Mouse (Mus musculus): ENCODE results near the gene Nrp1. TPM values are rescaled to one million over a fixed set of nuclear protein-coding genes. Genes with fewer than 3 reads are reported as not detected.
A peak's percentile ranks its signal among the peaks of the same experiment; 100 is the strongest.

The Nrp1 gene
- polyA plus RNA-seq (2014; fragmentation: Nextera tagmentation; extraction: Ambion mirVana) = 126 and 127 TPM in 2 replicates

GRCm38 (mm10) chr8:128358406-128358755 is at the start of gene Nrp1:
Nrp1 (plus strand) TSS chr8:128358604.
- H3K4me1 ChIP-seq (ENCODE audit: control insufficient read depth in 2 of 2, insufficient read depth in 2 of 2, low read length in 2 of 2) = peaks cover 3 to 13% of the 10 kb centered on the region in 2 experiments
- peaks cover 1% of the 10 kb centered on the region for H3K36me3 ChIP-seq (ENCODE audit: control insufficient read depth, insufficient read depth, low read length)
- H3K4me2 ChIP-seq (ENCODE audit: low read length) = peak within 1 kb of the TSS; percentile 96
- WGBS = under 1% methylated on average over 21 of the region's 21 CpGs
- H3K9me3 ChIP-seq (ENCODE audit: control insufficient read depth, low read length) = no peaks in the 10 kb centered on the region
- peak within 1 kb of the TSS; percentile 77 to 91 for H3K4me3 ChIP-seq (ENCODE audit: control insufficient read depth in 1 of 2, insufficient read depth in 1 of 2, low read depth in 1 of 2, low read length in 2 of 2)
- no peaks in the 10 kb centered on the region for H3K27me3 ChIP-seq (ENCODE audit: control insufficient read depth, insufficient read depth, low read length)
- peak within 1 kb of the TSS; percentile 99 for H3K27ac ChIP-seq (replicated peaks in 1 of 2; ENCODE audit: control insufficient read depth in 1 of 2, insufficient read depth in 1 of 2, low read depth in 2 of 2, low read length in 2 of 2)
- H3K9ac ChIP-seq (ENCODE audit: low read length) = peak within 1 kb of the TSS; percentile 100
- ATAC-seq (ENCODE audit: insufficient number of reproducible peaks, insufficient read depth, low FRiP score, low read depth) = 0 out of 2 replicates have a peak, but pooled peaks have one; percentile 2

DNA sequence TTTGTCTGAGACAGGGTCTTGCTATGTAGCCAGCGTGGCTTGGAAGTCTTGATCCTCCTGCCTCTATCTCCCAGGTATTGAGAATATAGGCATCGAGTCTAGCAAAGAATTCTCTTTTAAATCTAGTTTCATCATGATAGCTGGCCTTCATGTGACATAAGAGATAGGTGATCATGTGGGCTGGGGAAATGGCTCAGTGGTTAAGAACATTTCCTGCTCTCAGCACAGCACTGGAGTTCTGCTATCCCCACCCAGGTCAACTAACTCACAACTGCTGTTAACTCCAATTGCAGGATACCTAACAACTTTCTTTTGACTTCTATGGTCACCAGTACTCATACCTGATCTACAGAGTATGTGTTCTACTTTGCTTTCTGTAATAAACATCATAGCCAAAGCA is 37.6 kb upstream of the Nrp1 start:
- 81% methylated on average over 2 of the region's 2 CpGs for WGBS
- no peak overlapping the region for H3K9ac ChIP-seq (ENCODE audit: low read length)

DNA sequence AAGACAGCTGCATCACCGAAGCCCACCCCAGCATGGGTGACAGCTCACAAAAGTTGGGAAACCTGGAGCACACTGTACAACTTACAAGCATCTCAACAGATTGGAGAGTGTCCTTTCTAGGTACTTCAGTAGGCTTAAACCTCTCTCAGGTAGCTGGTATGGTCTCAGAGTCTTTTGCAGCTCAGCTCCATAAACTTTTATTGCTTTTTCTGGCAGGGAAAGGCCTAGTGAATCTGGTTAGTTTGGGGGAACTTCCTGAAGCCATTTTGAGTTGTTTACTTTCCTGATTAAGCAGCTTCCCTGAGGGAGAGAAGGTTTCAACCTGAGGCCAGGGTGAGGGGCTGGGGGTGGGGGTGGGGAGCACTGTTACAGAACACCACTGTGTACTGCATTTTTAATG is 31.1 kb upstream of the Nrp1 start:
- H3K27ac ChIP-seq (replicated peaks in 1 of 2; ENCODE audit: control insufficient read depth in 1 of 2, insufficient read depth in 1 of 2, low read depth in 2 of 2, low read length in 2 of 2) = no peak overlapping the region
- no peak overlapping the region for H3K4me3 ChIP-seq (ENCODE audit: control insufficient read depth in 1 of 2, insufficient read depth in 1 of 2, low read depth in 1 of 2, low read length in 2 of 2)
- H3K4me2 ChIP-seq (ENCODE audit: low read length) = no peak overlapping the region
- H3K36me3 ChIP-seq (ENCODE audit: control insufficient read depth, insufficient read depth, low read length) = no peaks in the 10 kb centered on the region
- H3K9ac ChIP-seq (ENCODE audit: low read length) = no peak overlapping the region
- no peaks in the 10 kb centered on the region; a peak in 1 of 4 replicates for H3K4me1 ChIP-seq (ENCODE audit: control insufficient read depth in 2 of 2, insufficient read depth in 2 of 2, low read length in 2 of 2)
- H3K27me3 ChIP-seq (ENCODE audit: control insufficient read depth, insufficient read depth, low read length) = no peaks in the 10 kb centered on the region
- WGBS = 92% methylated on average over 1 of the region's 1 CpGs
- ATAC-seq (ENCODE audit: insufficient number of reproducible peaks, insufficient read depth, low FRiP score, low read depth) = no peak
- H3K9me3 ChIP-seq (ENCODE audit: control insufficient read depth, low read length) = no peaks in the 10 kb centered on the region

More for the DNA sequence above, 37.6 kb upstream of the Nrp1 start:
- Histone ChIP-seq H3K4me3 (ENCODE audit: control insufficient read depth in 1 of 2, insufficient read depth in 1 of 2, low read depth in 1 of 2, low read length in 2 of 2) (no peak overlapping the region), H3K4me1 (ENCODE audit: control insufficient read depth in 2 of 2, insufficient read depth in 2 of 2, low read length in 2 of 2) (no peaks in the 10 kb centered on the region), H3K9me3 (ENCODE audit: control insufficient read depth, low read length) (no peaks in the 10 kb centered on the region), H3K27ac (replicated peaks in 1 of 2; ENCODE audit: control insufficient read depth in 1 of 2, insufficient read depth in 1 of 2, low read depth in 2 of 2, low read length in 2 of 2) (no peak overlapping the region), H3K27me3 (ENCODE audit: control insufficient read depth, insufficient read depth, low read length) (no peaks in the 10 kb centered on the region), H3K4me2 (ENCODE audit: low read length) (no peak overlapping the region), H3K36me3 (ENCODE audit: control insufficient read depth, insufficient read depth, low read length) (no peaks in the 10 kb centered on the region)
- ATAC-seq (ENCODE audit: insufficient number of reproducible peaks, insufficient read depth, low FRiP score, low read depth) = no peak

- no peak overlapping the region for H3K27ac ChIP-seq (replicated peaks in 1 of 2; ENCODE audit: control insufficient read depth in 1 of 2, insufficient read depth in 1 of 2, low read depth in 2 of 2, low read length in 2 of 2)
- H3K4me3 ChIP-seq (ENCODE audit: control insufficient read depth in 1 of 2, insufficient read depth in 1 of 2, low read depth in 1 of 2, low read length in 2 of 2) = no peak overlapping the region
- no peaks in the 10 kb centered on the region for H3K36me3 ChIP-seq (ENCODE audit: control insufficient read depth, insufficient read depth, low read length)
- no peak overlapping the region for H3K4me2 ChIP-seq (ENCODE audit: low read length)
- no peaks in the 10 kb centered on the region; a peak in 1 of 4 replicates for H3K4me1 ChIP-seq (ENCODE audit: control insufficient read depth in 2 of 2, insufficient read depth in 2 of 2, low read length in 2 of 2)
- no peaks in the 10 kb centered on the region for H3K27me3 ChIP-seq (ENCODE audit: control insufficient read depth, insufficient read depth, low read length)
- H3K9ac ChIP-seq (ENCODE audit: low read length) = no peak overlapping the region
- H3K9me3 ChIP-seq (ENCODE audit: control insufficient read depth, low read length) = no peaks in the 10 kb centered on the region
- WGBS = 17% methylated on average over 2 of the region's 2 CpGs
- ATAC-seq (ENCODE audit: insufficient number of reproducible peaks, insufficient read depth, low FRiP score, low read depth) = no peak
Measured at GRCm38 (mm10) chr8:128327922-128328321, 30.5 kb upstream of the Nrp1 start.

- H3K27ac ChIP-seq (replicated peaks in 1 of 2; ENCODE audit: control insufficient read depth in 1 of 2, insufficient read depth in 1 of 2, low read depth in 2 of 2, low read length in 2 of 2) = no peak overlapping the region
- no peaks in the 10 kb centered on the region for H3K27me3 ChIP-seq (ENCODE audit: control insufficient read depth, insufficient read depth, low read length)
- no peaks in the 10 kb centered on the region for H3K9me3 ChIP-seq (ENCODE audit: control insufficient read depth, low read length)
- 90% methylated on average over 3 of the region's 3 CpGs for WGBS
- H3K4me2 ChIP-seq (ENCODE audit: low read length) = no peak overlapping the region
- ATAC-seq (ENCODE audit: insufficient number of reproducible peaks, insufficient read depth, low FRiP score, low read depth) = no peak
- no peaks in the 10 kb centered on the region for H3K36me3 ChIP-seq (ENCODE audit: control insufficient read depth, insufficient read depth, low read length)
- no peaks in the 10 kb centered on the region; a peak in 1 of 4 replicates for H3K4me1 ChIP-seq (ENCODE audit: control insufficient read depth in 2 of 2, insufficient read depth in 2 of 2, low read length in 2 of 2)
- H3K4me3 ChIP-seq (ENCODE audit: control insufficient read depth in 1 of 2, insufficient read depth in 1 of 2, low read depth in 1 of 2, low read length in 2 of 2) = no peak overlapping the region
- H3K9ac ChIP-seq (ENCODE audit: low read length) = no peak overlapping the region
Measured at GRCm38 (mm10) chr8:128329502-128329901, 28.9 kb upstream of the Nrp1 start.

- Histone ChIP-seq H3K4me3 (ENCODE audit: control insufficient read depth in 1 of 2, insufficient read depth in 1 of 2, low read depth in 1 of 2, low read length in 2 of 2) (no peak overlapping the region), H3K4me1 (ENCODE audit: control insufficient read depth in 2 of 2, insufficient read depth in 2 of 2, low read length in 2 of 2) (peaks cover 11 to 21% of the 10 kb centered on the region in 2 experiments), H3K36me3 (ENCODE audit: control insufficient read depth, insufficient read depth, low read length) (no peaks in the 10 kb centered on the region), H3K27me3 (ENCODE audit: control insufficient read depth, insufficient read depth, low read length) (no peaks in the 10 kb centered on the region), H3K9me3 (ENCODE audit: control insufficient read depth, low read length) (no peaks in the 10 kb centered on the region), H3K4me2 (ENCODE audit: low read length) (no peak overlapping the region), H3K27ac (replicated peaks in 1 of 2; ENCODE audit: control insufficient read depth in 1 of 2, insufficient read depth in 1 of 2, low read depth in 2 of 2, low read length in 2 of 2) (no peak overlapping the region), H3K9ac (ENCODE audit: low read length) (no peak overlapping the region)
- 88% methylated on average over 3 of the region's 3 CpGs for WGBS
- ATAC-seq (ENCODE audit: insufficient number of reproducible peaks, insufficient read depth, low FRiP score, low read depth) = no peak
Measured at GRCm38 (mm10) chr8:128335976-128336375, 22.4 kb upstream of the Nrp1 start.

- H3K4me3 ChIP-seq (ENCODE audit: control insufficient read depth in 1 of 2, insufficient read depth in 1 of 2, low read depth in 1 of 2, low read length in 2 of 2) = no peak overlapping the region
- H3K27me3 ChIP-seq (ENCODE audit: control insufficient read depth, insufficient read depth, low read length) = no peaks in the 10 kb centered on the region
- H3K9ac ChIP-seq (ENCODE audit: low read length) = no peak overlapping the region
- H3K36me3 ChIP-seq (ENCODE audit: control insufficient read depth, insufficient read depth, low read length) = no peaks in the 10 kb centered on the region
- ATAC-seq (ENCODE audit: insufficient number of reproducible peaks, insufficient read depth, low FRiP score, low read depth) = no peak
- peaks cover 11 to 21% of the 10 kb centered on the region in 2 experiments for H3K4me1 ChIP-seq (ENCODE audit: control insufficient read depth in 2 of 2, insufficient read depth in 2 of 2, low read length in 2 of 2)
- H3K4me2 ChIP-seq (ENCODE audit: low read length) = no peak overlapping the region
- H3K9me3 ChIP-seq (ENCODE audit: control insufficient read depth, low read length) = no peaks in the 10 kb centered on the region
- H3K27ac ChIP-seq (replicated peaks in 1 of 2; ENCODE audit: control insufficient read depth in 1 of 2, insufficient read depth in 1 of 2, low read depth in 2 of 2, low read length in 2 of 2) = peak overlapping the region; percentile 62 to 77
Measured at GRCm38 (mm10) chr8:128338951-128339350, 19.5 kb upstream of the Nrp1 start.

DNA sequence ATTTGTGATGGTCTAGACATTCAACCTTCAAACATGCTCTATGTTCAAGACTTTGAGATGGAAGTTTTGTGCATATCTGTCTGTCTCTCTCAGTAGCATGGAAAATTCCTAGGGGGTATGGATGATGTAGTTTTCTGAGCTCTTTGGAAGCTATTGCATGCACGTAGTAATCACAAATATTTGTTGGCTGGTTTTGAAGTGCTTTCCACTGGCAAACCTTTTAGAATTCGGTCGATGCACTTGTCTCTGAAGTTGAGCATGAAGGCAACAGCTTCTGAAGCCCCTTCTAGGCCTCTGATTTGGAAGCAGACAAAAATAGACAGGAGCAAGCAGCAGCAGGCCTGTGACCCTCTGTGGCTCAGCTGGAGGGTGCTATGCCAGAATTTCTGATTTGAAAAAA is 18.9 kb upstream of the Nrp1 start:
- no peaks in the 10 kb centered on the region for H3K27me3 ChIP-seq (ENCODE audit: control insufficient read depth, insufficient read depth, low read length)
- peak overlapping the region; percentile 62 to 77 for H3K27ac ChIP-seq (replicated peaks in 1 of 2; ENCODE audit: control insufficient read depth in 1 of 2, insufficient read depth in 1 of 2, low read depth in 2 of 2, low read length in 2 of 2)
- no peaks in the 10 kb centered on the region for H3K9me3 ChIP-seq (ENCODE audit: control insufficient read depth, low read length)
- WGBS = 33% methylated on average over 3 of the region's 3 CpGs
- H3K4me1 ChIP-seq (ENCODE audit: control insufficient read depth in 2 of 2, insufficient read depth in 2 of 2, low read length in 2 of 2) = peaks cover 11 to 21% of the 10 kb centered on the region in 2 experiments
- no peaks in the 10 kb centered on the region for H3K36me3 ChIP-seq (ENCODE audit: control insufficient read depth, insufficient read depth, low read length)
- no peak for ATAC-seq (ENCODE audit: insufficient number of reproducible peaks, insufficient read depth, low FRiP score, low read depth)
- H3K9ac ChIP-seq (ENCODE audit: low read length) = no peak overlapping the region
- H3K4me3 ChIP-seq (ENCODE audit: control insufficient read depth in 1 of 2, insufficient read depth in 1 of 2, low read depth in 1 of 2, low read length in 2 of 2) = no peak overlapping the region
- H3K4me2 ChIP-seq (ENCODE audit: low read length) = 0 out of 2 replicates have a peak overlapping the region, but pooled peaks have one; percentile 11
